Mouse (Mus musculus): ENCODE results near the gene Psmc3. TPM values are rescaled to one million over a fixed set of nuclear protein-coding genes. Genes with fewer than 3 reads are reported as not detected.
"Not testable (repeated sequence)": the region's sequence is repeated elsewhere in the genome, so short reads cannot be mapped to it uniquely, and the experiment has no call there.

Psmc3 gene
- polyA plus RNA-seq, 1 experiment from 2014 or later: 316 TPM

GRCm38 (mm10) chr2:91042651-91043398, 11.0 kb upstream of the Psmc3 start:
- no peaks in the 10 kb centered on the region for H3K9me3 ChIP-seq (replicated peaks; ENCODE audit: control insufficient read depth, low read length)
- no peaks in the 10 kb centered on the region for H3K27me3 ChIP-seq (ENCODE audit: control insufficient read depth, insufficient read depth, low read length)
- WGBS (ENCODE audit: insufficient replicate concordance): 59% methylated on average over 21 of the region's 21 CpGs
- no peak overlapping the region for H3K4me3 ChIP-seq (ENCODE audit: low read depth, low read length)
- no peak for ATAC-seq (replicated peaks; ENCODE audit: insufficient number of reproducible peaks, low FRiP score, low TSS enrichment)
- H3K4me1 ChIP-seq (ENCODE audit: control insufficient read depth, insufficient read depth, low read length): peaks cover 9% of the 10 kb centered on the region; the same call in 1 of the 2 replicates
- no peak overlapping the region for H3K9ac ChIP-seq (ENCODE audit: low read depth, low read length)
- H3K36me3 ChIP-seq (ENCODE audit: control insufficient read depth, insufficient read depth, low read length): no peaks in the 10 kb centered on the region
- no peak overlapping the region for H3K27ac ChIP-seq (ENCODE audit: low read depth, low read length)
- no peak overlapping the region for H3K4me2 ChIP-seq

- Histone ChIP-seq H3K4me2 (0 out of 2 replicates have a peak overlapping the region, but pooled peaks have one; percentile 8), H3K36me3 (ENCODE audit: control insufficient read depth, insufficient read depth, low read length) (no peaks in the 10 kb centered on the region), H3K4me3 (ENCODE audit: low read depth, low read length) (no peak overlapping the region), H3K27ac (ENCODE audit: low read depth, low read length) (no peak overlapping the region), H3K9ac (ENCODE audit: low read depth, low read length) (no peak overlapping the region), H3K4me1 (ENCODE audit: control insufficient read depth, insufficient read depth, low read length) (peaks cover 9% of the 10 kb centered on the region; the same call in 1 of the 2 replicates), H3K9me3 (replicated peaks; ENCODE audit: control insufficient read depth, low read length) (no peaks in the 10 kb centered on the region), H3K27me3 (ENCODE audit: control insufficient read depth, insufficient read depth, low read length) (no peaks in the 10 kb centered on the region)
- WGBS (ENCODE audit: insufficient replicate concordance): 66% methylated on average over 13 of the region's 13 CpGs
- ATAC-seq (replicated peaks; ENCODE audit: insufficient number of reproducible peaks, low FRiP score, low TSS enrichment): 0 out of 2 replicates have a peak, but pooled peaks have one; percentile 14
Observed at GRCm38 (mm10) chr2:91044727-91045126, 9.1 kb upstream of the Psmc3 start.

- H3K9ac ChIP-seq (ENCODE audit: low read depth, low read length); H3K36me3 ChIP-seq (ENCODE audit: control insufficient read depth, insufficient read depth, low read length); H3K9me3 ChIP-seq (replicated peaks; ENCODE audit: control insufficient read depth, low read length); H3K27ac ChIP-seq (ENCODE audit: low read depth, low read length); H3K4me3 ChIP-seq (ENCODE audit: low read depth, low read length); ATAC-seq (replicated peaks; ENCODE audit: insufficient number of reproducible peaks, low FRiP score, low TSS enrichment); H3K4me2 ChIP-seq; H3K27me3 ChIP-seq (ENCODE audit: control insufficient read depth, insufficient read depth, low read length); H3K4me1 ChIP-seq (ENCODE audit: control insufficient read depth, insufficient read depth, low read length): not testable (repeated sequence)
- 80% methylated on average over 1 of the region's 1 CpGs for WGBS (ENCODE audit: insufficient replicate concordance)
Observed at GRCm38 (mm10) chr2:91045805-91046204, 8.0 kb upstream of the Psmc3 start.

- ATAC-seq (replicated peaks; ENCODE audit: insufficient number of reproducible peaks, low FRiP score, low TSS enrichment): no peak
- no peak overlapping the region for H3K9ac ChIP-seq (ENCODE audit: low read depth, low read length)
- no peaks in the 10 kb centered on the region for H3K9me3 ChIP-seq (replicated peaks; ENCODE audit: control insufficient read depth, low read length)
- 83% methylated on average over 9 of the region's 9 CpGs for WGBS (ENCODE audit: insufficient replicate concordance)
- H3K4me2 ChIP-seq: no peak overlapping the region
- H3K4me3 ChIP-seq (ENCODE audit: low read depth, low read length): no peak overlapping the region
- H3K4me1 ChIP-seq (ENCODE audit: control insufficient read depth, insufficient read depth, low read length): peaks cover 9% of the 10 kb centered on the region; the same call in 1 of the 2 replicates
- H3K36me3 ChIP-seq (ENCODE audit: control insufficient read depth, insufficient read depth, low read length): peaks cover 3% of the 10 kb centered on the region; the same call in 1 of the 2 replicates
- H3K27ac ChIP-seq (ENCODE audit: low read depth, low read length): no peak overlapping the region
- H3K27me3 ChIP-seq (ENCODE audit: control insufficient read depth, insufficient read depth, low read length): no peaks in the 10 kb centered on the region
Observed at GRCm38 (mm10) chr2:91047359-91047758, 6.5 kb upstream of the Psmc3 start.

GRCm38 (mm10) chr2:91051917-91052316, 1.9 kb upstream of the Psmc3 start:
- no peak for ATAC-seq (replicated peaks; ENCODE audit: insufficient number of reproducible peaks, low FRiP score, low TSS enrichment)
- no peak overlapping the region for H3K27ac ChIP-seq (ENCODE audit: low read depth, low read length)
- no peak overlapping the region for H3K9ac ChIP-seq (ENCODE audit: low read depth, low read length)
- H3K36me3 ChIP-seq (ENCODE audit: control insufficient read depth, insufficient read depth, low read length): peaks cover 18% of the 10 kb centered on the region
- H3K4me2 ChIP-seq: no peak overlapping the region
- no peaks in the 10 kb centered on the region for H3K27me3 ChIP-seq (ENCODE audit: control insufficient read depth, insufficient read depth, low read length)
- H3K4me3 ChIP-seq (ENCODE audit: low read depth, low read length): no peak overlapping the region
- WGBS (ENCODE audit: insufficient replicate concordance): 71% methylated on average over 3 of the region's 3 CpGs
- no peaks in the 10 kb centered on the region for H3K9me3 ChIP-seq (replicated peaks; ENCODE audit: control insufficient read depth, low read length)
- H3K4me1 ChIP-seq (ENCODE audit: control insufficient read depth, insufficient read depth, low read length): peaks cover 4% of the 10 kb centered on the region; the same call in 1 of the 2 replicates

GRCm38 (mm10) chr2:91052752-91053151, 1.1 kb upstream of the Psmc3 start:
- WGBS (ENCODE audit: insufficient replicate concordance): 60% methylated on average over 2 of the region's 2 CpGs

GRCm38 (mm10) chr2:91053181-91053933, 452 bp upstream of the Psmc3 start:
- Histone ChIP-seq H3K27ac (ENCODE audit: low read depth, low read length) (peak overlapping the region; percentile 76; the same call in 1 of the 2 replicates), H3K4me2 (peak overlapping the region; percentile 69), H3K4me3 (ENCODE audit: low read depth, low read length) (peak overlapping the region; percentile 92), H3K9me3 (replicated peaks; ENCODE audit: control insufficient read depth, low read length) (no peaks in the 10 kb centered on the region), H3K36me3 (ENCODE audit: control insufficient read depth, insufficient read depth, low read length) (peaks cover 21% of the 10 kb centered on the region), H3K9ac (ENCODE audit: low read depth, low read length) (peak overlapping the region; percentile 94), H3K27me3 (ENCODE audit: control insufficient read depth, insufficient read depth, low read length) (no peaks in the 10 kb centered on the region), H3K4me1 (ENCODE audit: control insufficient read depth, insufficient read depth, low read length) (peaks cover 4% of the 10 kb centered on the region; the same call in 1 of the 2 replicates)
- ATAC-seq (replicated peaks; ENCODE audit: insufficient number of reproducible peaks, low FRiP score, low TSS enrichment): 0 out of 2 replicates have a peak, but pooled peaks have one; percentile 20
- 0% methylated on average over 6 of the region's 6 CpGs for WGBS (ENCODE audit: insufficient replicate concordance)

More at GRCm38 (mm10) chr2:91052752-91053151, 1.1 kb upstream of the Psmc3 start:
- H3K4me2 ChIP-seq: no peak overlapping the region
- H3K9me3 ChIP-seq (replicated peaks; ENCODE audit: control insufficient read depth, low read length): no peaks in the 10 kb centered on the region
- ATAC-seq (replicated peaks; ENCODE audit: insufficient number of reproducible peaks, low FRiP score, low TSS enrichment): no peak
- no peaks in the 10 kb centered on the region for H3K27me3 ChIP-seq (ENCODE audit: control insufficient read depth, insufficient read depth, low read length)
- no peak overlapping the region for H3K4me3 ChIP-seq (ENCODE audit: low read depth, low read length)
- H3K27ac ChIP-seq (ENCODE audit: low read depth, low read length): no peak overlapping the region
- H3K9ac ChIP-seq (ENCODE audit: low read depth, low read length): no peak overlapping the region
- H3K36me3 ChIP-seq (ENCODE audit: control insufficient read depth, insufficient read depth, low read length): peaks cover 18% of the 10 kb centered on the region
- H3K4me1 ChIP-seq (ENCODE audit: control insufficient read depth, insufficient read depth, low read length): peaks cover 4% of the 10 kb centered on the region; the same call in 1 of the 2 replicates

- Histone ChIP-seq H3K4me1 (ENCODE audit: control insufficient read depth, insufficient read depth, low read length) (peaks cover 25% of the 10 kb centered on the region), H3K9ac (ENCODE audit: low read depth, low read length) (no peak overlapping the region), H3K27ac (ENCODE audit: low read depth, low read length) (no peak overlapping the region), H3K4me3 (ENCODE audit: low read depth, low read length) (no peak overlapping the region), H3K27me3 (ENCODE audit: control insufficient read depth, insufficient read depth, low read length) (no peaks in the 10 kb centered on the region), H3K4me2 (no peak overlapping the region), H3K9me3 (replicated peaks; ENCODE audit: control insufficient read depth, low read length) (no peaks in the 10 kb centered on the region), H3K36me3 (ENCODE audit: control insufficient read depth, insufficient read depth, low read length) (peaks cover 35% of the 10 kb centered on the region)
- ATAC-seq (replicated peaks; ENCODE audit: insufficient number of reproducible peaks, low FRiP score, low TSS enrichment): no peak
- 92% methylated on average over 5 of the region's 5 CpGs for WGBS (ENCODE audit: insufficient replicate concordance)
Observed at GRCm38 (mm10) chr2:91058435-91058834, 4.6 kb downstream of the Psmc3 start.
